Mouse (Mus musculus) limb, embryonic 12.5 days (tissue): ENCODE measurements around the gene Tmem117. TPM values are rescaled to one million over a fixed set of nuclear protein-coding genes. Genes with fewer than 3 reads are reported as not detected.

Experiments
- ATAC-seq: fragments of 200-750 bp; cut with Nextera tagmentation; 2 replicates; pipeline ENCODE4 v1.8.0; 2017; ENCODE audit warnings: low read depth, moderate TSS enrichment; ENCODE audit not compliant: insufficient number of reproducible peaks, insufficient read depth, low FRiP score, low TSS enrichment
- H3K27ac ChIP-seq: fragments of 300-500 bp; sonication (generic); 2 replicates; pipeline ENCODE4 v1.5.1; 2016; ENCODE audit warnings: mild to moderate bottlenecking, moderate library complexity
- H3K27me3 ChIP-seq: fragments of 300-500 bp; sonication (generic); 2 replicates; pipeline ENCODE4 v1.6.1; 2016; ENCODE audit warnings: mild to moderate bottlenecking, moderate library complexity
- H3K36me3 ChIP-seq: fragments of 300-500 bp; sonication (generic); 2 replicates; pipeline ENCODE4 v1.6.1; 2016; ENCODE audit warnings: mild to moderate bottlenecking, moderate library complexity
- H3K4me1 ChIP-seq: fragments of 300-500 bp; sonication (generic); replicated peaks from 2 replicates; pipeline ENCODE4 v1.6.1; 2016
- H3K4me2 ChIP-seq: fragments of 300-500 bp; sonication (generic); 2 replicates; pipeline ENCODE4 v1.6.1; 2016; ENCODE audit warnings: mild to moderate bottlenecking, moderate library complexity
- H3K4me3 ChIP-seq: fragments of 300-500 bp; sonication (generic); replicated peaks from 2 replicates; pipeline ENCODE4 v1.5.1; 2016; ENCODE audit warnings: mild to moderate bottlenecking
- H3K9ac ChIP-seq: fragments of 300-500 bp; sonication (generic); replicated peaks from 2 replicates; pipeline ENCODE4 v1.6.1; 2016; ENCODE audit warnings: mild to moderate bottlenecking, moderate library complexity
- H3K9me3 ChIP-seq: fragments of 300-500 bp; sonication (generic); 2 replicates; pipeline ENCODE4 v1.6.1; 2016; ENCODE audit warnings: mild to moderate bottlenecking, moderate library complexity
- WGBS: fragments of 180-500 bp; shearing (Covaris S2); methylation state at CpG from one replicate; pipeline ENCODE4 v1.1.7; 2016; 5-methylcytosine and 5-hydroxymethylcytosine counted together
- polyA plus RNA-seq: library from polyadenylated mRNA; unstranded; fragments of >200 nt; fragmentation: Nextera tagmentation; extraction: Ambion mirVana; gene quantifications from 2 replicates; pipeline ENCODE4 v1.2.1, GENCODE M21; 2016

Gene Tmem117
- polyA plus RNA-seq, 1 experiment from 2014 or later, result 3.7 TPM

GRCm38 (mm10) chr15:94649071-94649765 lies 20.2 kb downstream of the Tmem117 start:
- Histone ChIP-seq H3K4me2 (no peak overlapping the region), H3K4me3 (no peak overlapping the region), H3K36me3 (no peaks in the 10 kb centered on the region), H3K27ac (no peak overlapping the region), H3K9me3 (no peaks in the 10 kb centered on the region), H3K4me1 (0 out of 2 replicates have a peak, but pooled peaks cover 2% of the 10 kb centered on the region), H3K27me3 (no peaks in the 10 kb centered on the region), H3K9ac (no peak overlapping the region)
- ATAC-seq, result no peak
- 79% methylated on average over 17 of the region's 17 CpGs for WGBS

DNA sequence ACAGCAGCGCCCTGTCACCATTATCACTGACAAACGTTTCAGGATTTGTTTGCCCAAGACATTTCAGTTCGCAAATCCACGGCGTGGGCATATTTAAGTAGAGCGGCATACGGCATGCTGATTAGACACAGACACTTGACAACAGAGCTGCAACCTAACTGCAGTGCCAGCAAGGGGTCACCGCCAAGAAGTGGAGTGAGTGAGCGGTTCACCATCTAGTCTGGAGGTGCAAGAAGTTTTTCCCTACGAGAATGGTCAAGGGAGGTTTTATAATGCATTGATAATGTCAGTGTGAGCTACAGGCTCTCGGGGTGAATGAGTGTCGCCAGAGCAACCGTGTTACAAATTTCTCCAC lies 20.7 kb downstream of the Tmem117 start:
- H3K9ac ChIP-seq, result no peak overlapping the region
- H3K9me3 ChIP-seq, result no peaks in the 10 kb centered on the region
- no peak for ATAC-seq
- H3K4me3 ChIP-seq, result no peak overlapping the region
- no peaks in the 10 kb centered on the region for H3K27me3 ChIP-seq
- 71% methylated on average over 13 of the region's 13 CpGs for WGBS
- 0 out of 2 replicates have a peak, but pooled peaks cover 3% of the 10 kb centered on the region for H3K4me1 ChIP-seq
- H3K36me3 ChIP-seq, result no peaks in the 10 kb centered on the region
- H3K27ac ChIP-seq, result no peak overlapping the region
- no peak overlapping the region for H3K4me2 ChIP-seq

DNA sequence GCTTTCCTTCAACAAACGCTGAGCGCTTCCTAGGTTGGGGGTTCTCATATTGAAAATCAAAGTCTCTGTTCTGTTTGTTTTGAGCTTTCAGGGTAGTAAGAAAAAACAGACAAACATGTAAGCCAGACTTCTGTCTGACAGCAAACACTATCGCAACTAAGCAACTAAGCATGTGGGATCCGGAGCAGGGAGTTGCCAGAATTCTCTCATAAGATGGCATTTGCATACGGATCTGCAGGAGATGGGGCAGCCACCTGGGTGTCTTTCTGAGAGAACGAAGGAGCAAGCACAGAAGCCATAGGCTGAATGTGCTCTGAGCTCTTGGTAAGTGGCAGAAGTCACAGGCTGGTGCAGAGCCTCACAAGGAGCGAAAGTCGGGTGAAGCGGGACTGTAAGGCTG lies 22.3 kb downstream of the Tmem117 start:
- WGBS, result 73% methylated on average over 9 of the region's 9 CpGs
- no peak overlapping the region for H3K27ac ChIP-seq

DNA sequence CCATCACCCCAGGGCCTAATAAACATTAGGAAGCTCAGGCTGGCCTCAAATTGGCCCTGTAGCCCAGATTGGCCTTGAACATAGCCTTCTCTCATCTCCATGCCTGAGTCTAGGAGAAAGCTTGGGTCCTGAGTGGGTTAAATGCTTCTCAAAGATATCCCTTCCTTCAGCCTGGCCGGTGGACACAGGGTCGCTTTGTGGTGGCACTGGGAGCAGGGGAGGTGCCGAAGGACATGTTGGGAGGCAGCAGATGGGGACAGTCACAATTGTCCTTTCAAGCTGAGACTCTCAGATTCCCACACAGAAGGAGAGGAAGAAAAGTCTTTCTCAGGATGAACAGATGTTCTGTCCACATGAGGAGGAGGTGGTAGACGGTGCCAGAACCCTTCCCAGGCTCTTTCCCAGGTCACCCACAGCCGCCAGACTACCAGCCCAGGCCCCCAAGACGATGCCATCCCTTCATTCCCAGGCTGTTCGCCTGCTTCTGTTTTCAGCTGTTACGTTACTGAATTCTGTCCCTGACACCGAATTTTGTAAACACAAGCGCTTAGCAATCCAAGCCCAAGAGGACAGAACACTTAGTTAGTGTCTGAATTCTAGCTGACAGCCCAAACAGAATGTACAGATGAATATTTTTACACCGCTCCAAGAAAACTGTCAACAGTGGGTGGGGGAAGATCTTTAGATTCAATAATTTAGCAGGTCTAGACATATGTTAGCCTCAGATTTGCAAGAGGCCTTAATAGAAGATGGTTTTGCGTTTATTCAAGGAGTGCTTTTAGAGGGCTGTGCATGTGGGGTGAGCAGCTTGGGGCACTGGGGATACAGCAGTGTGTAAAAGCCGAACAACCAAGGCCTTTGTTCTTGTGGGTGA lies 23.2 kb downstream of the Tmem117 start:
- H3K27ac ChIP-seq, result no peak overlapping the region
- H3K36me3 ChIP-seq, result no peaks in the 10 kb centered on the region
- H3K9ac ChIP-seq, result no peak overlapping the region
- H3K4me3 ChIP-seq, result no peak overlapping the region
- peaks cover 11% of the 10 kb centered on the region; the same call in 1 of the 2 replicates for H3K4me1 ChIP-seq
- no peak overlapping the region for H3K4me2 ChIP-seq
- H3K27me3 ChIP-seq, result no peaks in the 10 kb centered on the region; the same call in 1 of the 2 replicates
- WGBS, result 82% methylated on average over 13 of the region's 13 CpGs
- no peak for ATAC-seq
- H3K9me3 ChIP-seq, result no peaks in the 10 kb centered on the region

More for the DNA sequence above, 22.3 kb downstream of the Tmem117 start:
- Histone ChIP-seq H3K4me2 (no peak overlapping the region), H3K9me3 (no peaks in the 10 kb centered on the region), H3K9ac (no peak overlapping the region), H3K4me3 (no peak overlapping the region), H3K36me3 (no peaks in the 10 kb centered on the region), H3K27me3 (no peaks in the 10 kb centered on the region; the same call in 1 of the 2 replicates), H3K4me1 (peaks cover 9% of the 10 kb centered on the region; the same call in 1 of the 2 replicates)
- ATAC-seq, result no peak

DNA sequence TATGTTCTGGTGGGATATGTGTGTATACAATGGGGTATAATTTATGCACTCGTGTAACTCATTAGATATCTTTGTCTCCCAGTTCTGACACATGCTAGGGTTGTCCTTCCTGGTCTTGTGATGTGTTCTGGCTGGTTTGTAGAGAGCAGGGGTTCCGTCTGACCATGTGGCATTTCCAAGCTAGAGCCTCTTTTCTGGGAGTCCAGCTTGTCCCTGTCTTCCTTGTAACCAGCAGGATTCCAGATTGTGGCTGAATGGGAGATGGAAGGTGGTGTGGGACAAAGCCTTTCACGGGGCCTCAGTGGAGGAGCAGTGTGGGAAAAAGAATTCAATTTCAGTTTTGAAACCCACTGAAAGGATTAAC lies 23.8 kb downstream of the Tmem117 start:
- Histone ChIP-seq H3K27ac (no peak overlapping the region), H3K9me3 (no peaks in the 10 kb centered on the region), H3K27me3 (no peaks in the 10 kb centered on the region; the same call in 1 of the 2 replicates), H3K4me2 (no peak overlapping the region), H3K4me1 (peaks cover 16% of the 10 kb centered on the region), H3K36me3 (no peaks in the 10 kb centered on the region), H3K9ac (no peak overlapping the region), H3K4me3 (no peak overlapping the region)
- no peak for ATAC-seq
- WGBS, result 78% methylated on average over 3 of the region's 3 CpGs

GRCm38 (mm10) chr15:94655811-94656323 lies 26.8 kb downstream of the Tmem117 start:
- Histone ChIP-seq H3K27ac (no peak overlapping the region), H3K4me3 (no peak overlapping the region), H3K4me2 (no peak overlapping the region), H3K36me3 (no peaks in the 10 kb centered on the region), H3K27me3 (no peaks in the 10 kb centered on the region; the same call in 1 of the 2 replicates), H3K9ac (no peak overlapping the region), H3K4me1 (peaks cover 44% of the 10 kb centered on the region), H3K9me3 (no peaks in the 10 kb centered on the region)
- no peak for ATAC-seq
- 82% methylated on average over 13 of the region's 13 CpGs for WGBS

DNA sequence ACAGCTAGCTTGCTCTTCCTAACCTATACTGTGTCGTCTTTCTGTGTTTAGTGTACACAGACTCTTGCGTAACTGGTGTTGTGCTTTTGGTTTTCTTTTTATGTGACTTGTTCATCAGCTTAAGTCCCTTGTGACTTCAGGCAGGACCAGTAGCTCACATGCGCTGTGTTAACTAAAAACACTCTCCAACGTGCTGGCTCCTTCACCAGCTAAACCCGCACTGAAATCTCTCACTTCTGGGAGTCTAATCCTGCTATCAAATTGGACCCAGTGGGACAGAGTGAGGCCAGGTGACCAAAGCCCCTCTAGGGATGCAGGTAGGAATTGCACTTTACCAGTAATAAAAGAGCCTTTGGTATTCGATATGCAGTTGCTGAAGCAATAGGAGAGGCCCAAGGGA lies 28.9 kb downstream of the Tmem117 start:
- Histone ChIP-seq H3K4me3 (no peak overlapping the region), H3K27me3 (no peaks in the 10 kb centered on the region; the same call in 1 of the 2 replicates), H3K9ac (no peak overlapping the region), H3K9me3 (no peaks in the 10 kb centered on the region), H3K4me1 (peaks cover 49% of the 10 kb centered on the region), H3K4me2 (no peak overlapping the region), H3K36me3 (no peaks in the 10 kb centered on the region), H3K27ac (peak overlapping the region; percentile 80; the same call in 1 of the 2 replicates)
- 41% methylated on average over 6 of the region's 6 CpGs for WGBS
- ATAC-seq, result no peak

GRCm38 (mm10) chr15:94658392-94659111 lies 29.5 kb downstream of the Tmem117 start:
- H3K9ac ChIP-seq, result no peak overlapping the region
- no peaks in the 10 kb centered on the region for H3K36me3 ChIP-seq
- H3K27ac ChIP-seq, result peak overlapping the region; percentile 80
- H3K4me1 ChIP-seq, result peaks cover 49% of the 10 kb centered on the region
- ATAC-seq, result no peak; the same call in 1 of the 2 replicates
- 61% methylated on average over 13 of the region's 13 CpGs for WGBS
- no peaks in the 10 kb centered on the region; the same call in 1 of the 2 replicates for H3K27me3 ChIP-seq
- H3K4me3 ChIP-seq, result no peak overlapping the region
- no peak overlapping the region for H3K4me2 ChIP-seq
- no peaks in the 10 kb centered on the region for H3K9me3 ChIP-seq

DNA sequence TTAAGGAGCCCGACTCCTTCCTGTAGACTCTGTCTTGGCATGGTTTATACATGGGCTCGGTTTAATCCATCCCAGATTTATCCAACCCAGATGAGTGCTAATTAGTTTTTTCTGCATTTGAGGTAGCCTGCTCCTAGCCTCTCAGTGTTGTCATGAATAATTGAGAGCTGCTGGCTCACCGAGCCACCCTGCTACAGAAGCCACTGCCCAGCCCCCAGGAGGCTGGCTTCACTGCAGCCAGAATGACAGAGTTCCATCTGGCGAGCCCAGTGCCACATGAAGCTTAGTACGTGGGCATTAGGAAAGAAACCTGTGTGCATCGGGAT lies 30.0 kb downstream of the Tmem117 start:
- WGBS, result 26% methylated on average over 6 of the region's 6 CpGs
- Histone ChIP-seq H3K27me3 (no peaks in the 10 kb centered on the region; the same call in 1 of the 2 replicates), H3K9ac (no peak overlapping the region), H3K9me3 (no peaks in the 10 kb centered on the region), H3K4me1 (peaks cover 48% of the 10 kb centered on the region), H3K36me3 (no peaks in the 10 kb centered on the region), H3K4me2 (no peak overlapping the region), H3K27ac (peak overlapping the region; percentile 80), H3K4me3 (no peak overlapping the region)
- no peak; the same call in 1 of the 2 replicates for ATAC-seq

GRCm38 (mm10) chr15:94660913-94661312 lies 31.9 kb downstream of the Tmem117 start:
- no peaks in the 10 kb centered on the region for H3K9me3 ChIP-seq
- no peaks in the 10 kb centered on the region for H3K36me3 ChIP-seq
- H3K4me3 ChIP-seq, result no peak overlapping the region
- 33% methylated on average over 7 of the region's 7 CpGs for WGBS
- no peak overlapping the region for H3K9ac ChIP-seq
- peak; percentile 35; the same call in 1 of the 2 replicates for ATAC-seq
- peak overlapping the region; percentile 45 for H3K27ac ChIP-seq
- H3K27me3 ChIP-seq, result no peaks in the 10 kb centered on the region; the same call in 1 of the 2 replicates
- peaks cover 40% of the 10 kb centered on the region for H3K4me1 ChIP-seq
- no peak overlapping the region for H3K4me2 ChIP-seq

DNA sequence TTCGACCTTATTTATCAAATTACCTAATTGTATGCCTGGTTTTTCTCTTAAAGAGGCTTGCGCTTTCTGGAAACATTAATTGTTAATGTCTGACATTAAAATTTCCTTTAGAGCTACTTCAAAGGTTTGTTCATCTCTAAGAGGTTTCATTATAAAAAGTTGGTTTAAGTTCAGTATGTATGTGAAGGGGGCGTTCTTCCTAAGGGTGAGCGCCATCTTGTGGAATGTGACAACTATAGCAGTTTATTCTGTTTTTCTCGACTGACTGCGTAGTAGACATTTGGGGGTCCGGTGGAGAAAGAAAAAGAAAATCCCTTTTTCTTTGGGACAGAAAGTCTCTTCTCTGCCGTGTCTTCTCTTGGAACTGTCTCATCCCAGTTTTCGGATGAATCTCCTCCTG lies 32.4 kb downstream of the Tmem117 start:
- no peak for ATAC-seq
- H3K4me1 ChIP-seq, result peaks cover 39% of the 10 kb centered on the region
- H3K36me3 ChIP-seq, result no peaks in the 10 kb centered on the region
- no peak overlapping the region; the same call in 1 of the 2 replicates for H3K27ac ChIP-seq
- WGBS, result 19% methylated on average over 9 of the region's 9 CpGs
- H3K4me3 ChIP-seq, result no peak overlapping the region
- no peaks in the 10 kb centered on the region; the same call in 1 of the 2 replicates for H3K27me3 ChIP-seq
- H3K4me2 ChIP-seq, result no peak overlapping the region
- no peaks in the 10 kb centered on the region for H3K9me3 ChIP-seq
- no peak overlapping the region for H3K9ac ChIP-seq
